Mouse (Mus musculus): Measurements from ENCODE around the gene Hecw2.

Hecw2 gene

DNA sequence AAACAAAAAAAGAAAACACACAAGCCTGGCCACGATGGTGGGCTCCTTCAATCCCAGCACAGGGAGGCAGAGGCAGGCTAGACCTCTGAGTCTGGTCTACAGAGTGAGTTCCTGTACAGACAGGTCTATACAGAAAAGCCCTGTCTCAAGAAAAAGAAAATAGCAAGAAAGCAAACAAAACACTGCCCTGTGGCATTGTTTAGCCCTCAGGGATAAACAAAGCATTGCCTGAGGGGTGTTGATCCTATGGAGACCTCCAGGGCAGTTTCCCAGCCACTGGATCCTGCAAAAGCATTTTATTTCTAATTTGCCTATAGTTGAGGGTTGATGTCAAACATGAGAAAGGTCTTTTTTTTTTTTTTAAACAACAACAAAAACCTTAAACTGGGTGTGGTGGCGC, 327.7 kb downstream of the Hecw2 start:
- DNase-seq = no peak

DNA sequence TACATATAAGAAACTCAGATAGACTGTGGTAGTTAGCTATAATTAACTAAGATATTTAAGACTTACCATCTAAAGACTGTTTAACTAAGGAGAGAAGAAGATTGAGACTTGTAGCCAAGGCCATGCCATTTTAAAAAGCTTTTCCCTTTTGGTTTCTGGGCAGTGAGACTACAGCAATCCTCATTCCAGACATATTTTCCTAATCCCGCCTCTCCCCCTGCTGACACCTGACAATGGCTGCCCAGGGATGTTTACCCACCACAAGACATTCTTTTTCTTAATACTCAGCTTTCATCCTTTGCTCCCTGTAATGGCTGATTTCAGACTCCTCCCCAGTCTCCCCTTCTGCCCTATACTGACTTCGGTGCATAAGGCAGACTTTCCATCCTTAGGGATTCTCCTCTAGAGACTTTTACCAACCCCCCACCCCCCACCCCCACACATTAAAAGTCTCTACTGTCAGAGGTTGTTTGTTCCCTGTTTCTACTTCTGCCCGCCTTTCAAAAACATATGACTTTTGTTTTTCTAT, 328.5 kb downstream of the Hecw2 start:
- DNase-seq = no peak

DNA sequence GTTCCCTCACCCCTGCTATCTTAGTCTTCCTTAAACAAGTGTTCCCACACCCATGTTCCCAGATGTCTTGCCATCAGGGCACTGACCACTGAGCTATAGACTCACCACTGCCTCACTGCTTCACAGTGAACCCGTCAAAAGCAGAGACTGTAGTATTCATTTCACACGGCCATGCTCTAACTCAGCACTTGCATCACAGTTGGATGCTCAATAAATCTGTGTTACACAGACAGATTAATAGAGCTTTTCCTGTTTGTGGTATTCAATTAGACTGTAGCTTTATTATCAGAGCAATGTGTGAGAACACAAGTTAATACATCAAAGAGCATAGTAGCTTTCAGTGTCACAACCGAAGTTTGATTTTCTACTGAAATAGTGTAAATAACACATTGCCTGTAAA, 330.9 kb downstream of the Hecw2 start:
- DNase-seq = no peak

DNA sequence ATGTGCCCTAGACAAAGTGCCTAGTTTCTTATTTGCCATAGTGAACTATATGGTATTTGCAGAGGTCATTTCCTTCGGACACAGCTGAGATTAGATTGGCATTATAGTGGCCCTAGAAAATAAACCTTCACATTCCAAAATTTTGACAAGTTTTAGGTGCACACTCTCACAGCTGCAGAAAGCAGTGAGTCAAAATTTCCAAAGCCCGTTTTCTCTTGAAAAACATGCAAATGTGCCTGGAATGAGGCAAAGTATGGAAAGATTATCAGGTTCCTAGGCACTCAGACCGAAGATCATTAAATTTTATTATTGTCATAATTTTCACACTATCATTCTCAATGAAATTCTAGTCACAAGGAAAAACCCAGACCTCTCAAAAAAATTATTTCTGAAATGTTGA, 334.4 kb downstream of the Hecw2 start:
- no peak for DNase-seq

DNA sequence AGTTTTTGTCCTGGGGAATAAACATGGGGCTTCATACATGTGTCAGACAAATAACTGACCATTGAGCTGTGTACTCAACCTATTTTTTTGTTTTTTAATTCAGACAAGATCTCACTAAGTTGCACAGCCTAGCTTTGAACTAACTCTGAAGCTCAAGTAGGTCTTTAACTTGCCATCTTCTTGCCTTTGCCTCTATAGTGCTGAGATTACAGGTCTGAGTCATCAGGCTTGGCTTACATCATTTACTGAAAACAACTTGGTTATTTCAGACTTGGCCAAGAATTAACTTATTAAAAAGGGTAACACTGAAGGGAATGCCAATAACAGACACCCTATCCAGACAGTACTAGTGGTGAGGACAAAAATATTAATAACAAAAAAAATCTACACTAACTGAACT, 335.8 kb downstream of the Hecw2 start:
- DNase-seq = no peak

DNA sequence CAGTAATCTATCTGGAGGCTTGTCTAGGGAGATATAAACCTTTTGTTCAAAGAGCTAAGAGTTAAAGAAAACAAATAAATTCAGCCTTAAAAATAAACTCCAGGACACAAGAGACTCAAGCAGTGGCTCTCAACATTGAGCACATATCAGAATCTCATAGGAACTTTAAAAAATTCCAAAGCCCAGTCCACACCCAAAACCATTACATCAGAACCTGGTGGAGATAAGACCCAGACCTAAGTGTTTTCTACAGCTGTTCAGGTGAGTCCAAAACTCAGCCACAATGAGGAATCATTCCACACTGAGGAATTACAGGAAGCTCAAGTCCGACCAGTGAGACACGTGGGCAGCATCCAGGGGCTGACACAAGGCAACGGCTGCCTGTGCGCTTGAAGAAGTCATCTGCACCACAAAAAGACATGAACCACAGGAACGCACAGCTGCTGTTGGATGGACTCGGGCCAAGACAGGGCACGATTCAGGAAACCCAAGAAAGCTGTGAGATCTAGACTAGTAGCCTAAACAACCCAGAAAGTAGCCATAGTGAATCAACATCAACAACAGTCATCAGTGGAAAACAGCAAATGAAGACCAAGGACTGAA, 338.4 kb downstream of the Hecw2 start:
- DNase-seq = peak; percentile 48

DNA sequence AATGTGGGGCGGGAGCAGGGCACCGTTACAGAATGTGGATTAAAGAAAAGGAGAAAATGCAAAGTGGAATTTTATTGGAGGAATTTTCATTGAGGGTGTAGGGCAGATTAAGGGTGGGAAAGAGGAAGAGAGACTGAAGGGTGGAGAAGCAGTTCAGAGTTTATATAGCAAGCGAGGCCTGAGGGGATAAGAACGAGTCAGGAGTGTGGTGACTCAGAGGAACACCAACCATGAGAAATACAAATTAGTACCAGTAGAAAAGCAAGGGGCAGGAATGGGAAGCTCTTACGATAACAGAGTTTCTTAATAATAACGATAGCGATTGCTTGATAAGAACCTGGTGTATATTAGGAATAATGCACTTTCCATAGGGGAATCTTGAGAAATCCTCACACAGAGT, 339.2 kb downstream of the Hecw2 start:
- DNase-seq = no peak

DNA sequence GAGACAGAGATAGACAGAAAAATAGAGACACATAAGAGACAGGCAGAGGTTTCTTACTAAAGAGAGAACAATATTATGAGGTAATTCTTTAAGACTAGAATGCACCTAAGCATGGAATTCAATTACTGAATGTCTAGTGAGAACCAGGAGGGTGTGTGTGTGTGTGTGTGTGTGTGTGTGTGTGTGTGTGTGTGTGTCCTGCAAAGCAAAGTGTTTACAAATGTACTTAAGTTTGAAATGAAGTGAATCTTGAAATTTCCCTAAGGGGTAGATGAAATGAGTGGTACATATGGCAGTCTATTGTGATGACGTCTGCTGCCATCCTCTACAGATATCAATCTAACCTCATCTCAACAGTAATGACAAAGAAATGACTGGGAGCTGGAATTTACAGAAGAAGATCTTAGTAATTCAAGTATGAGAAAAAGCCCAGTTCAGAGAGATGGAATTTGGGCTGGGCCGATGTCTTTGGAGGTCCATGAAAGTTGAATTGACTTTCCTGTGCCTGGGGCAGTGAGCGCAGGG, 342.8 kb downstream of the Hecw2 start:
- DNase-seq = no peak

DNA sequence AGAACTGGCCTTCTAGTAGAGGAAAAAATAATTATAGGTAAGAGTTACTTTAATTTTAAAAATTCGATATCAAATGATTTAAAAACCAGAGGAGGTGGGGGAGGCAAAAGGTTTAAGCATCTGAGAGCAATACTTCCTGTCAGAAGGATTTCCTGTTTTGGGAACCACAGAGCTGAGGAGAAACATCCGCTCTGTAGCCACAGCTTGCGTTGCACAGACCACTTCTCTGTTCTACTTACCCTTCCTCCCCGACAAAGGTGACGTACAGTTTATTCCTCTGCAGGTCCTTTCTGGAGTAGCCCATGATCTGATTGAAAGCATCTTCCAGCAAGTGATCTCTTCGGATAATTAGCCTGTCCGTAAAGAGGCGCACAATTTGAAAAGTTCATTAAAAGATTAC, 343.6 kb downstream of the Hecw2 start:
- peak; percentile 76 for DNase-seq

DNA sequence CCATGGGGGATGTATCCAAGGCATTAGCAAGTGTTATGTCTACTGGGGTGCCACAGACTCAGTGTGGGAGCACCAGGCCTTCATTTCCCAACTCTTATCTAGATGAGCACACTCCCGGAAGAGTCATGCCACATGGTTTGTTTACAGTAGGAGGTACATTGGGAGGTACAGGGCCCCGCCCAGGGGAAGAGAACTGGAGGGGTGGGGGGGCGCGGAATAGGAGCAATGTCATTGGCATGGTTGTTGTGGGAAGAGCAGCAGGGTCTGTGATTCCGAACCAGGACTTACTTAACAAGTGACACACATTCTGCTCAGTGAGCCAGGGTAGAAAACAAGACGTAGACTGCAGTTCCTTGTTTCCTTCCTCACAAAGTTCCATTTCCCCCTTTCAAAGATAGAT, 344.1 kb downstream of the Hecw2 start:
- peak; percentile 52 for DNase-seq

DNA sequence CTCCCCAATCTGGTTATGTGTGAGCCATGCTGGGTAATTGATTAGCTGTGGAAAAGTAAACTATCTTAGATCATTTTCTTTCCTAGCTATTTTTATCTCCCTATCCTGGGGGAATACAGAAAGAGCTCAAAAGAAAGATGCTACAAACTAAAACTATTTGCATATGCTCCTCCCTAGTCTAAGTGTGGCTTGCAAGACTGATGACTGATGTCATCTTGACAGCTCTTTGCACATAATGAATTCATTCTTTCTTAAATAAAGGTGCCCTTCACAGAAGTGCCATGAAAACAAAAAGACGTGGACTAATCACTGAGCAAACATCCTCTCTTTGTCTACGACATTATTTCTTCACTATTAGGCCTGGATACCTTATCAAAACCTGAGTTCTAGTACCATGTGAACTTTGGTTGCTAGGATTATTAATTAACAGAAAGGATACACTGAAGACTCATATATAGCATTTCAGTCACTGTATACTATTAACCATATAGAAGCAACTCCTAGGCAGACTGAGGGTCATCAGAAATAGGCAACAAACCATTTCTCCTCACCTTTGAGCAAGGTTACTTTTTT, 348.2 kb downstream of the Hecw2 start:
- no peak for DNase-seq

DNA sequence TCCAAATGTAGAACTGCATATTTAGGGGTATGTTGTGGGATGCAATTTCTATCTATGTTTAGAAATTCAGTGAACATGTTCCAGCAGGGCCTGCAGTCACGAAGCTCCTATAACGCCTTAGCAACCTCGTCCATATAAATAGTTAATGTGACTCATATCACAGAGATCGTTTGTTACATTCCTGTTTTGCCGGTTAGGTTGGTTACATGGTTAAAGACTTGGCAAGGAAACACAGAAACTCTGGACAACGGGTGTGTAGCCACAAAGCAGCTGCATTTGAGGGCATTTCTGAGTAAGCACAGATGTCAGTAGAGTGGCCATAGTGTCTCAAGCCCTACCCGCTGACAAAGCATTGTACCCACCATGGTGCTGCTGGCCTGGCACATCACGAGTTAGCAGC, 349.1 kb downstream of the Hecw2 start:
- DNase-seq = no peak

DNA sequence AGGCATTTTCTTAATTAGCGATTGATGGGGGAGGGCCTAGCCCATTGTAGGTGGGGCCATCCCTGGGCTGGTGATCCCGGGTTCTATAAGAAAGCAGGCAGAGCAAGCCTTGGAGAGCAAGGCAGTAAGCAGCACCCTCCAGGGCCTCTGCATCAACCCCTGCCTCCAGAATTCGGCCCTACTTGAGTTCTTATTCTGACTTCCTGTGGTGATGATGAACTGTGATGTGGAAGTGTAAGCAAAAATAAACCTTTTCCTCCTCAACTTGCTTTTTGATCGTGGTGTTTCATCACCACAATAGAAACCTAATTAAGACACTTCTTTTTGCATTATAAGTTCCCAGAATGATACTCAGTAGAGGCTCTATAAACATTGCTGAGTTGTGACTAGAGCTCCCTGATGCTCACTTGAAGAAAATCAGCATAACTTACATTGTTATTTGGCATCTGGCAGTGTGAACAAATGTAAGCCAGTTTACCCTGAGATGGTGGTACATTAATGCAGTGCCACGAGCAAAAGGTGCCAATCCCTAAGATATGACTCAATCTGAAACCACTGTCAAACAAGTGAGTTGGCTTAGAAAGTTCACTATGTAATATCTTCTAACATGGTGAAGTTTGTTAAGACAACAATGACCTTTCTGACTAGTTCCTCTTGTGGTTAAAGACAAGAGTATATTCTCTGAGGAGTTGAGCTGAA, 349.9 kb downstream of the Hecw2 start:
- no peak for DNase-seq

DNA sequence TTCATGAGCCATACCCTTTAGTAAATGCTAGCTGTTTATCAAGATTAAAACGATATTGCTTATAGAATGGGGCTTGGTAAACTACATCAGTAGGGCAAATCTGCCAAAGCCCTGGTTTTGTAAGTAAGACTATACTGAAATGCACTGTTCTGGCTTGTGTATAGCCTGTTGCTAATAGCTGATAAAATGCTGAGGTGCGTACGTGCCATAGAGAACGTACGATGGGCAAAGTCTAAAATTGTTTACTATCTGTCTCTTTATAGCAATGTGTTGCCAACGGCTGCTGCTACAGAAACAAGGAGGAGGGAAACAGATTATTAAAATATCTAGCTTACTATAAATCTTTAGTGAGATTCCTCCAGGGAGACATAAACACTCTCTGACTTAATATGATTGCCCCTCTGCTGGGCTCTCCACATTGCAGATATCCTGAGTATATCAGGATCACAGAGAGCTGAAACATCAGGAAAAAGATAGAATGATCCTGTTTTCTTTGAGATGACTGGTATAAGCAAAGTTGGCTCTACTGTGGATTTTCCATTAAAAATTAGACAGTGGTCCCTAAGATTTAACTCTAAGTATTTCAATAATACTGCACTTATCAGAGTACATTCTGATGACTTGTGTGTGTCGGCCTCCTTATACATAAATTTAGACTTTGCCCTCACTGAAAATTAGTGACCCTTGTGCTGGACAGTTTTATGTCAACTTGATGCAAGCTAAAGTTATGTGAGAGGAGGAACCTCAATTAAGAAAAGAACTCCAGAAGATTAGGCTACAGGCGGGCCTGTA, 350.6 kb downstream of the Hecw2 start:
- DNase-seq = no peak

DNA sequence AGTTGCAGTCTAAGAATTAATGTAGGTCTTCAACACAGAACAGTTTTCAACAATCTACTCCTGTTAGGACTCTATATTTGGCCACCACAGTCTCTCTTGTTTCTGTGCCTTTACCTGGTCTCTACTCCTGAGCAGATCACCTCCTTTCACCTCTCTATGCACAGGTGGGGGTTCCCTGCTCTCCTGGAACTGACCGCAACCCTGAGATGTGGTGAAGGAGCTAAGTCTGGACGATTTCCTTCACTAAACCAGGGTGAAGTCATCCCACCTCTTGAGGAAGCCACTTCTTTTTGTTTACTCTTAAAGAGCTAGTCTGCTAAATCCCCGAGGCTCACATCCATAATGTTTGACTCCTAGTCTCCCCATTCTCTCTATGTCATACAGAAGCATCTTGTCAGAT, 351.9 kb downstream of the Hecw2 start:
- DNase-seq = no peak

DNA sequence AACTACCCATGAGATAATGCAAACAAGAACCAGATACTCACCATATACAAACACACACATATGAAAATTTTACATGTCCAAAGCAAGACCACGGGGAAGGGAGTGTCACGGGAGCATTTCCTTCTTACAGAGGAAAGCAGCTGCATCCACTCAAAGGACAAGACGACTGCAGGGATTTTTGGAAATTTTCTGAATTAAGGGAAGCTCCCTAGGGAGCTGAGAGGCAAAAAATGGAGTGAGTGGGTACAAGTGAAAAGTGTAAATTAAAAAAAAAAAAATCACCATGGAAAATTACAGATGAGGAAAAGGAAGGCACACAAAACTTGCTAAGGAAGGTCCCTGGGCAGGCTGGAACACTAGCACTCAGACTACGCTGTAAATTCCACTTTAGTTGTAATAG, 353.9 kb downstream of the Hecw2 start:
- no peak for DNase-seq

DNA sequence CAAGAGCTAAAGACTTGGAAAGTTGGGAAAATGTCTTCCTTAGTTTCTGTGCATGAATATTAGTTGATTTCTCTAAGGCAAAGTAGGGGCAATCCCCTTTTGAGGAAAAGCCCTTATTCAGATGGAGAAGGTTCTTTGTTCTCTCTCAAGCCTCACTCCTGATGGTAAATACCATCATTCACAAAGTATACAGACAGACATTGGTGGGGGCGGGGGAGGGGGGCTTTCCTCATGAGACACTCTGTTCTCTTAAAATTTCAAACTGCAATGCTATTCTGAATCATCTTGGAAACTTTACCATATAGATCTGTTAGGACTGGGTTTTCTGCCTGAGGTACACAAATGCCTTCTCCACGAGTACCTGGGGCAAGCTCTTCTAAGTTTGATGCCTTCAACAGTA, 355.6 kb downstream of the Hecw2 start:
- no peak for DNase-seq

DNA sequence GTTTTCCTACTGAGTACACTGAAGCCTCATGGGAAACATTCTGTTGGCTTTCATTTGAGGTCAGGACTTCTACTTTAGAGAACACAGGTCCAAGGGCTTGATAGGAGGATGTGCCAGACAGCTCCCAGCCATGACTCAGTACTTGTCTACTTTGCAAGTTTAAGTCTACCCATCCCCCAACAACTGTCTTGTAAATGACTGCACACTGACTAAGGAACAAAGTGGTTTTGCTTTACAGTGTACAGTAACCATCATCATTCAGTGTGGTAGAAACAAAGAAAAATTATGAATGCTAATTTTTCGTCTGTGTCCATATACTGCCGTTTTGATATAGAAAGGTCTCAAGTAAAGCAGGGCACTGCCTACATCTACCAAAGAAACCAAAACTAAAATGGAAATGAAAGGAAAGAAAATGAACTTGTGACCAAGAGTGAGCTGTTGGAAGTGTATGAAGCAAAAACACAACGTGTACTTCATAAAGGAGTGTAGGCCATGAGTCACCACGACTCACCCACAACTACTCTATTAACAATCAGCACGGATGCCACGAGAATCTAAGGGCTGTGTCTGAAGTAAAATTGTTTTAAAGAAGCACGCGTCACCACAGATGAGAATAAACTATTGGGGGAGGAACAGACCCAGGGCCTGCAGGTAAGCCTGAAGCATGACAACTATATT, 356.6 kb downstream of the Hecw2 start:
- DNase-seq = no peak

DNA sequence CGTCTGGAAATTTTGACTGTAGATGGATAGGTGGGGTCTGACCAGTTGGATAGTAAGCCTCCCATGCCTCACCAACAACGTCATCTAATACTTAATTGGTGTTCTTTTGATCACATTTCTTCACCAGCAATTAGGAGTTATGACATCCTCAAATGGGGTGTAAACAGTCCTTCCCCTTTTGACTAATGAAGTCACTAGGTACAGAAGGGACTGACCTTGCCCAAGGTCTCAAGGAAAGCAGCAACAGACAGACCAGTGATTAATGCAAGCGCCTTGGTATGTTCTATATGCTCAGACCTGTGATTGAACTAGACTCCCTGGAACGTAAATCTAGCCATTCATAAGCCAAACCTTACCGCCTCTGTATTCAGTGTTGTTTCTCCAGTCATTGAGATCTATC, 364.7 kb downstream of the Hecw2 start:
- no peak for DNase-seq

DNA sequence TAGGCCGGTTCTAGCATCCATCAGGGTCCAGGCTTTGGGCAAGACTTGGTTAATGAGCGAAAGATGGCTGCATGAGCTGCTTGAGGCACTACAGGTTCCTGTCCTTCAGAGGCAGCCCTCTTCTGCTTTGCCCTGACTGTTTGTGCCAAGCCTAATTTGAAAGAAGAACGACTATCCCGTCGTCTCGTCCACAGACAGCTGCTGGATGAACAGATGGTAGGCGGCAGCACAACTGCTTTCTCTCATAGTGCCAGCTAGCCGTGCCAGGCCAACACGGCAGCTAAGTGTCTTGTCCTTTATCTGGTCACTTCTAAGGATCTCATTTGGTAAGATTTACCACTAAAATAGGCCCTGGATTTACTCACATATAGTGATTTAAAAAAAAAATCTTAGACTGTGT, 365.9 kb downstream of the Hecw2 start:
- DNase-seq = no peak

DNA sequence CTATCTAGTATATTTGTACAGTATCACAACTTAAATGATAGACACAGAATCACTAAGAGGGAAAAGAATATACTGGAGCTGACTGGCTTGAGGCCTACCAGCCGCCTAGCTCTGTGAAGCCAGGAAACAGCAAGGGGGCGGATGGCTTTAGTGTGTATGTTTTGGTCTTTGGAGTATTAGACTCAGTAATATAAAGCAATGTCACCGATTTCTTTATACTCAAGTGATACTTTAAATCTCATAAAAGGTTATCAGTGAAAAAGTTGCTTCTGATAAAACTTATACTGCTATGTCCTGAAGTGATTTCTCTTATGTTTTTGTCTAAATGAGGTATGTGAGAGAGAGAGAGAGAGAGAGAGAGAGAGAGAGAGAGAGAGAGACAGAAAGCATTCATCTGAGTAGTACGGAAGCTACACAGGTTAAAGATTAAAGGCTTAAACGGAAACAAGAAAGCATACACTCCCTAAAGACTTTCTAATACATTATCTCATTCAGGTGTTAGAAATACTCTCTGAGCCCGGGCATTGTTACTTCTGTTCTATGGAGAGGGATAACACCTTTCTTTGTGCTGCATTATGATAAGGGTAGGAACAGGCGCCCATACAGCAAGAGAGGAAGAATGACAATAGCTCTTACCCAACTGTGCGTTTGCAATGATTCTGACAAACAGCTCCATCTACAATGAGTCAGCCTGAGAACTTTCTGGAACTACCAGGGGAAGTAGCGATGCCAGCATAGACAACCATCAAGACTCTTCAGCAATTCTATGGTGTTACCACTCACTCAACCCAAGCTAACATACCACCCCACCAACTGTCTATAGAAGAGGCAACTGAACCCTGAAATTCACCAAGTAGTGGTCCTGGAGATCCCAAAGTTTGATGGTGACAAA, 370.3 kb downstream of the Hecw2 start:
- no peak for DNase-seq

Measured in thymus, postnatal 14 days (tissue).